Mouse (Mus musculus): ENCODE measurements at regions not wholly inside any gene's neighbourhood (a gene's known extent, or its start where the extent isn't known, plus 50 kb on each side); places are given as distances from the start of the nearest gene placed in this dataset.

DNA sequence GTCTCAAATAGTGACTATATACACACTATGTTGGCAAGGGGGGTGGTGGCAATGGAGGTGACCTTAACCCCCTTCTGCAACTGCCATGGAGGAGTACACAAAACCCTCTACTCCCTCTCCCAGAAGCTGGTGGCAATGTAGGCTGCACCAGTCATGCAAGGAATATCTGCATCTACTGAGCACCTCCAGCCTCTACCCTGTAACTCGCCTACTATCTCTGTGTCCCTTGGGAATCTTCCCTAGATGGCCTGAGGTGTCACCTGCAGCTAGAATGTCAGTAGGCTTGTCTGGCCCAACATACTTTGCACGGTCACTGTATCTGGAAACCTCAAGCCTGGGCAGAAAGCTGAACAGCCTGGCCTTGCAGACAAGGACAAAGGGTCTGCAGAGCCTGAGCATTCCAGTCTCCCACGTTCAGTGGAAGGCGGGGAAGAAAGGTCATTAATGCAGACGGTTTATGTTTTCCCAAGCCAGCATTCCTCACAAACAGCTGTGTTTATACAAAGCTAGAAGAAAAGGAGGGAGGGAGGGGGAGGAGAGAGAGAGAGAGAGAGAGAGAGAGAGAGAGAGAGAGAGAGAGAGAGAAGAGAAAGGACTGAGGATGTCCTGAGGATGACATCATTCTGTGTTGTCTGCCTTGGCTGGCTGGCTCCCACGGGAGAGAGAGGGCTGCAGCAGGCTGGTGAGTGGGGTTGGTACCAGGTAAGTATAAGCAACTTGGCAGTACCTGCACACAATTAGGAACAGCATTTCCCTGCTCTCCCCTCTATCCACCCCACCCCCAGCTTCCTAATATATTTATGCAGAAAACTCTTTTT is 380.3 kb downstream of the Tns1 start:
- no peak for ATAC-seq (replicated peaks; ENCODE audit: low FRiP score, poor library complexity, severe bottlenecking)

DNA sequence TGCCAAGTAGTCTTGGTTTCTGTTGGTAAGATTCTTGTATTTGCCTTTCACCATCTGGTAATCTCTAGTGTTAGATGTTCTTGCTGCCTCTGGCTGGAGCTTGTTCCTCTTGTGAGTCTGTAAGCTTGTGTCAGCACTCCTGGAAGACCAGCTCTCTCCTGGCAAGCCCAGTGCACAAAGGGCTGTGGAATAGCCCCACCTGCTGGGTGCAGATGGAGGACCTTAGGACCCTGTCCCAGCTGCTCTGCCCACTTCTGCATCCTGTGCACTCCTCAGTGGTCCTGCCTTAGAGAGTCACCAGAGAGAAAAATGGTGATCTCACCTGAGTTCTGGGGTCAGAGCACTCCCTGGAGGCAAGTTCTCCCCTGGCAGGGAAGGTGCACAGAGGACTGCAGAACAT is 387.2 kb downstream of the Tns1 start:
- no peak for ATAC-seq (replicated peaks; ENCODE audit: low FRiP score, poor library complexity, severe bottlenecking)

DNA sequence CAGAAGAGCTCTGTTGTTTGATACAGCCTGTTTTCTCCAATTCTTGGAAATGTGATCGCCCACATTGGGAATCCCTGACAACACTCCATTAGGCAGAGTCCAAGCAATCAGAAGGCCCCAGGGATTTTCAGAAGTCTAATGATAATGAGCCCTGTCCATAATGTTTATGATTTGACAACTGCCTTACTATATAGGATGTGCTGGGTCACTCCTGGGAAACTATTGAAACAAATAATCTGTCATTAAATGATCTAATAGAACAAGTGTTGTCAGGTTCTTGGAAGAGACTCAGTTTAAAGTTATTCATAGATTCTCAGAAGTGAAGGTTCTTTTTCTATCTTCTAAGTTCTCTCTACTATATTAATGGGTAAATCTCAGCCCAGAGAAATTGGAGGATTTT is 395.9 kb downstream of the Tns1 start:
- ATAC-seq (replicated peaks; ENCODE audit: low FRiP score, poor library complexity, severe bottlenecking), result no peak

DNA sequence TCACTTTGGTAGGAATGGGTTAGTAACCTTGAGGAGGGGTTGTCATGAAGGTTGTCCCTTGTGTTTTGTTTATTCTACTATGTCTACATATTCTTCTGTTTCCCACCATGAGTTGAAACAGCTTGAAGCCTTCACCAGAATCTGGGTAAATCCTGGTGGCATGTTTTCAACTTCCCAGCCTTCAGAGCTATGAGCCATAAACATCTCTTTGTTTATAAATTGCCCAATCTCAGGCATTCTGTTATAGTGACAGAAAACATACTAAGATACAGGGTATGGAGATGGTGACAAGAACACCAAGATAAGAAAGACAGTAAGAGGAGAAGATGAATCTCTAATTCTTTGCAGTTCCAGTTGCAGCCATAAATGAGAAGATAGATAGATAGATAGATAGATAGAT is 396.5 kb downstream of the Tns1 start:
- no peak for ATAC-seq (replicated peaks; ENCODE audit: low FRiP score, poor library complexity, severe bottlenecking)

DNA sequence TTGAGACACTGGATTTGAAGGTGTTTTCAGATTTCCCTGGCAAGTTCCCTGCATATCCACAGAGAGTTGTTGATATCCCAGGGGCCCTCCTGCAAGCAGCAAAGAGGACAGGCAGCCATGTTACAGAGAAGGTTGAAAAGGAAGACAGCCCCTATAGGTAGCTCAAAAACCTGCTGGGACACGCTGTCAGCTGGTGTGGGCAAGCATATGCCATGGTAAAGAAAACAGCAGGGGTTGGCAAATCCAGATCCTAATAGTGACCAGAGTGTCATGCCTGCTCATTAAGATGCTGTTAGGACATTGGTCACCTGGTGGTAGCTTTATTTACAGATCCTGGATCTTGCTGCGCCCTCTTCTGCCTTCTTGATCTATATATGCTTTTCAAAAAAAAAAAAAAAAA is 397.6 kb downstream of the Tns1 start:
- no peak for ATAC-seq (replicated peaks; ENCODE audit: low FRiP score, poor library complexity, severe bottlenecking)

DNA sequence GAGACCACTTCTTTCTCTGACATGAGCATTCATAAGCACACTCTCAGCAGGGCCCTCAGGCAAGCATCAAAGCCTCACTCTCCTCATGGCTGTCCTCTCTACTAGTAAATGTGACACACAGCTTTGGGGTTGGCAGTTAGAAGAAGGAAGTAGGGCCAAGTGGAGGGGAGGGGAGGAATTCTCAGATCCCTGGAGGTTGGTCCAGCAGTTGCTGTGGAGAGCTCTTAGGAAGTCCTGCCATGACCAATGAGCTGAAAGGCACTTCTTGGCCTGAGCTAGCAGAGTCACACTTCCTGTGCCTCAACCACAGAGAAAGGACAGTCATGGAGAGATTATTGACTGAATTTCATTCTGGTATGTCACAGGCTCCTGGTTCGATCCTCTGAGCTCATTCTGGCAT is 398.8 kb downstream of the Tns1 start:
- ATAC-seq (replicated peaks; ENCODE audit: low FRiP score, poor library complexity, severe bottlenecking), result no peak

DNA sequence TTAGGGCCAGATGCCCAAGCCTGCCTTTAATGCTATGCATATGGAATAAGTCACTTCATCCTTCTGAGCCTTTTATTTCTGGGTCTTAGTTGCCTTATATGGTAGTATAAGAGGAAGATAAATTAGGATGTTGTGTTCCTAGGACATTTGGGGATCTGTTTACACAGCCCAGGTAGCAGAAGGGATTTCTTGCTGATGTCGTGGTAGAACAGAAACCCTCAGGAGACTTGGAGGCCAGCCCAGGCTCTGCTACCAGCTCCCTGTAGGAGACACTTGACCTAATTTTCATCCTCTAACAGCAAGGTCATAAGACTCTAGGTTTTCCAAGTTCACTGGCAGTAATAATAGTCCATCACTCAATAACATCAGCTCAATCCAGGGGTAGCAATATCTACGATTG is 399.7 kb downstream of the Tns1 start:
- no peak for ATAC-seq (replicated peaks; ENCODE audit: low FRiP score, poor library complexity, severe bottlenecking)

DNA sequence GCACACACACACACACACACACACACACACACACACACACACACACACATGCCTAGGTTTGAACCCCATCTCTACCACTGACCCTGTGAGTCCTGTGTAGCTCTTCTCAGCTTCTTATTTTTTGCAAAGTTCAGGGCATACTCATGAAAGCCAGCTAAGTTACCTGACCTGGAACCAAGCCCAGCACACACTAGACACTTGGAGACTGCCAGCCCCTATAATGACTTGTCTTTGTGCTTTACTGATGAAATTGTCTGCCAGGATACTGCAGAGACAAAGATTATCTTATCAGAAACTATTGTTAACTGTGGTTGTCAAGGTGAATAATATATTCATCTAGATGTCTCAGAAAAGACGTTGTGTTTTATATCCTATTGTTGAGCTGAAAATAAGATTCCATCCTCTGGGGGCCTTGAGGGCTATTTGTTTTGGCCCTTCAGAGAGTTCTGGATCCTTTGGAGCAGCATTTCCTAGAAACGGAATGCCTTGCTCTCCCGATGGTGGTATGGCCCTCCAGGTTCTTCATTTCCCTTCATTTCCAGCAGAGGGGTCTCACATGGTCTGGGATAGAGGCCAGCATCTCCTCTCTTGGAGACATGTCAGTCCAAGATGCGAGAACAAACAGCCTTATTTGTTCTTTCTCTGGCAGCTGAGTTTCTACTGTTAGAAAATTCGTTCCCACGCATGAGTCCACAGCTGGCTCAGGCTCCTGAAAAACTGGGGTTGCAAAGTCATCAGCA is 402.6 kb downstream of the Tns1 start:
- no peak for ATAC-seq (replicated peaks; ENCODE audit: low FRiP score, poor library complexity, severe bottlenecking)

DNA sequence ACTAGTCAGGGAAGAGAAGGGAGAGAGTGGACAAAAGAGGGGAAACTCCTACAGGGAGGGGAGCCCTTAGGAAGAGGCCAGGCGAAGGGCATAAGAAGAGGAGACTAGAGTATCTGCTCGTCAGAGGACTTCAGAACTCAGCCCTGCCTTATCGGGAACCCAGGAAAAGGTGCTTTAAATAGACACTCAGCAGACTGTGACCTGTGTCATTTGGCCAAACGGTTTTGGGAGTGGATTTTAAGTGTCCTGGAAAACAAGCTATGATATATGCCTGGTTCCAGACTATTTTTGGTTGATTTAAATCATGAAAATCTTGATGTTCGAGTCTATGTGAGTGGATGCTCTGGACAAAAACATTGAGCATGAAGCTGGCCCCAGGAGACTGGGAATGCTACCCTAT is 405.8 kb downstream of the Tns1 start:
- no peak for ATAC-seq (replicated peaks; ENCODE audit: low FRiP score, poor library complexity, severe bottlenecking)

DNA sequence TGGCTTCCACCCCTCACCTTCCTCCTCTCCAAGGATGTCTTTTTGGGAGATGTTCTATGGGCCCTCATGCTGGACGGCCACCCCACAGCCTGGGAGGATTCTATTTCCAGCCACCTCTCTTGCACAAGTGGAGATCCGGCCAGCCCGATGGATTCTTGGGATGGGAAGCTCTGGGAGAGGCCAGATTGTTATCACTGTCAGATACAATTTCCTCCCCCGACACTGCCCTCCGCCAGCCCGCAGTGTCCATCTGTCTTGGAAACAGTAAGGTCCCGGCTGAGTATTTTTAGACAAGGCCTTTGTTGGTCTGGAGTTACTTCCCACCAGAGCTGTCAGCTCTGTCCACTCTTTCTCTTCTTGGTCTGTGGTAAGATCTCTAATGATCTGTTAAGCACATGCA is 406.8 kb downstream of the Tns1 start:
- ATAC-seq (replicated peaks; ENCODE audit: low FRiP score, poor library complexity, severe bottlenecking), result no peak

DNA sequence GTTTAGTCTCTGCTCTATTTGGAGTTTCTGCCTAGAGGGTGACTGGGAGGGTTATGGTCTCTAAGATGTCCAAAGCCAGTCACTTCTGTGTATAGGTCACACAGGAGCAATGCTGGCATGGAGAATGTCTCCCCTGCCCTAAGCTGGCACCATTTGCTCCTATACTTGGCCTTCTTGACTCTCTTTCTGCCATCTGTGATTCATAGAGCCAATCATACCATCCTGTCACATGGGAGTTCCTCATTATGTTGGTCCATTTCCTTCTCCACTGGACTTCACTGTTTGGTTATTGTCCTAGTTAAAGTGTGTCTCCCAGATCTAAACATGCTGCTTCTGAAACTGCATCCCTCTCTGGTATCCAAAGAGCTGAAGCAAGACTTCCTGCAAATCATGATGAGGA is 407.3 kb downstream of the Tns1 start:
- ATAC-seq (replicated peaks; ENCODE audit: low FRiP score, poor library complexity, severe bottlenecking), result no peak

DNA sequence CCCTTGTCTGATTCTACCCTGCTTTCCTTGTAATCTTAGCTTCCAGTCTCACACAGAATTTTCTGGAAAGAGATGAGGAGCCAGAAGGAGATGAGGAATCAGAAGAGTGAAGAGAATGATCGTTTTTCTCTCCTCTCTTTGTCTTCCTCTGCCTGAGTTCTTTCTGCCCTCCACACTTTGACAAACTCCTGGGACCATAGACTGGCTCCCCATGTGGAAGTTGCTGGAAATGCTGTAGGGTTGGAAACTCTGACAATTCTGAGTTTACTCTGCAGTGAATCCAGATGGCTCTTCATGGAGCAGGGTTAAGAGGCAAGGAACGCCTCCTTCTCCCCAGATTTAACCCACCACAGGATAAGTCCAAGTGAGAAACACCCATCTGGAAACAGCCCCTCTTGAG is 408.7 kb downstream of the Tns1 start:
- no peak for ATAC-seq (replicated peaks; ENCODE audit: low FRiP score, poor library complexity, severe bottlenecking)

DNA sequence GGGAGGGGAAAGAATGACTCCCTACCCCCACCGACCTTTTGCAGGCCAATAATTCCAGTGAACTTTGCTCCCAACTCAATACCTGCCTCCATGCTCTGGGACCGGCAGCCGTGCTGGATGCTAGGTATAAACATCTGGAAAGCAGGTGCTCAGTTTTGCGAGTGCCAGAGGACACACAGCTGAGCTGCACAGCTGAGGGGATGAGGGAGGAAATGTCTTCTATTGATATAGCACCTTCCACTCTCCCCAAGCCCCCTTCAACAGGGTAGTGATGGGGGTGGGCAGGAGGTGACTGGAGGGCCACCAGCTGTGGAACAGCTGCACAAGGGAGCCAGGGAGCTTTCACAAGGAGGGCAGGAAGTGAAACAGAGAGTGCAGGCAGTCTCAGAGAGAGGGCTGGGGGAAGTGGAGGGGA is 421.8 kb downstream of the Tns1 start:
- ATAC-seq (replicated peaks; ENCODE audit: low FRiP score, poor library complexity, severe bottlenecking), result no peak

DNA sequence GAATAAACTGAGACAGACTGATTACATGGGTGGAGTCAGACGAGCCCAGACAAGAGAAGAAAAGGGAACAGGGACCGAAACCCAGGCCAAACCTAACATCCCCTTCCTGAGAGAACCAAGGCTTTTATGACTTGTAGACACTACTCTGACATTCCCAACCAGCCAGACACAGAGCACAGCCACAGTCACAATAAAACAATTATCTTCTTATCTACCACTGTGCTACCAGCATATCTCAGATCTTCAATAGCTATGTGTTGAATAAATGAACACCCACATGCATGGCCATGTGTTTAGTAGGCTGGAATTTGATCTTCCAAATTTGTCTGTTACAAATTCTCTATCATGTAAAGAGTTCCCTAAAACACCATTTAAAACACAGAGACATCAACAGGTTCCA is 430.7 kb downstream of the Tns1 start:
- no peak for ATAC-seq (replicated peaks; ENCODE audit: low FRiP score, poor library complexity, severe bottlenecking)

DNA sequence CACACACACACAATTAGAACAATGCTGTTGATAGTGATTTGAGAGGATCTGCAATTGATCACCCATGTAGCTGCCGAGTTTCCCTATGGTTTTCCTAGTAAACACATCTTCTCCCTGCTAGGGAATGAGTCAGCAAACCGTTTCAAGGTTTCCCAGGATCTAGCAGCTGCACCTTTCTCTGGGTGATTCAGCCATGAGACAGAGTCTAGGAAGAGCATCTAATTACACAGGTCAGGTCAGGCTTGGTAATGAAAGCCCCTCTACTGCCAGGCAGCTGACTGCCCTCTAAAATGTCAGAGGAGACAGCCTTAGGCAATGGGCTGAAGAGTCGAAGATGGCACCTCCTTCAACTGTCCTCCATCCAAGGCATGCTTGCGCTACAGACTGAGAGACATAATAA is 438.5 kb downstream of the Tns1 start:
- no peak for ATAC-seq (replicated peaks; ENCODE audit: low FRiP score, poor library complexity, severe bottlenecking)

DNA sequence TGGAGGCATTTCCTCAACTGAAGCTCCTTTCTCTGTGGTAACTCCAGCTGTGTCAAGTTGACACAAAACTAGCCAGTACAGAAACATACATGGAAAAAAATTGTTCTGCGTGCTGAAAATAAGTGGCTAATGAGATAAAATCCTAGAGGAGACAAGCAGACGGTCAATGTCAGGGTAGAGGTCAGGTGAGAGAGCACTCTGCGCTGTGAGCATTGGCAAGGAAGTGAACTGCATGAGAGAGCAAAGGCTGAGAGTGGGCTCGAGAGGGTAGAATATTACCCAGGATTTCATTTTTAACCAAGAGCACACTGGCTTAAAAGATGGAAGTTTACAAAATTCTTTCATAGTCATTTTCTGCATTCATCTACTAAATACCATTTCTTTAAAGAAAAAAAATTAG is 439.2 kb downstream of the Tns1 start:
- ATAC-seq (replicated peaks; ENCODE audit: low FRiP score, poor library complexity, severe bottlenecking), result no peak

DNA sequence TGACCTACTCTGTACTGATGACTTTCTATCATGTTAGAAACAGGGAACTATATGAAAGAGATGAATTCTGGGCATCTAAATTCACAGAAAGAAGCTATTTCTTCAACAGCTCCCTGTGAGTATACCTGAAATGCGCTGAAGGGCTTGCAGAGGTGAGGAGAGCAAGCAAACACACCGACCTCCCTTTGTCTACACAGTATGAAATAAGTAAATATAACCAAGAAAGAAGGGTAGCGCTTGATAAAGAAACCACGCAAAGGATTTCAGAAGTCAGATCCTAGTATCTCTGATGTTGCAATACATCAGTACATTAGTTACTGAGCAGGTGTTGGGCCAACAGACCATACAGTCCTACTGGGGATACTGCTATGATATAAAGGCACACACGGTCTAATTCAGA is 440.1 kb downstream of the Tns1 start:
- ATAC-seq (replicated peaks; ENCODE audit: low FRiP score, poor library complexity, severe bottlenecking), result no peak

DNA sequence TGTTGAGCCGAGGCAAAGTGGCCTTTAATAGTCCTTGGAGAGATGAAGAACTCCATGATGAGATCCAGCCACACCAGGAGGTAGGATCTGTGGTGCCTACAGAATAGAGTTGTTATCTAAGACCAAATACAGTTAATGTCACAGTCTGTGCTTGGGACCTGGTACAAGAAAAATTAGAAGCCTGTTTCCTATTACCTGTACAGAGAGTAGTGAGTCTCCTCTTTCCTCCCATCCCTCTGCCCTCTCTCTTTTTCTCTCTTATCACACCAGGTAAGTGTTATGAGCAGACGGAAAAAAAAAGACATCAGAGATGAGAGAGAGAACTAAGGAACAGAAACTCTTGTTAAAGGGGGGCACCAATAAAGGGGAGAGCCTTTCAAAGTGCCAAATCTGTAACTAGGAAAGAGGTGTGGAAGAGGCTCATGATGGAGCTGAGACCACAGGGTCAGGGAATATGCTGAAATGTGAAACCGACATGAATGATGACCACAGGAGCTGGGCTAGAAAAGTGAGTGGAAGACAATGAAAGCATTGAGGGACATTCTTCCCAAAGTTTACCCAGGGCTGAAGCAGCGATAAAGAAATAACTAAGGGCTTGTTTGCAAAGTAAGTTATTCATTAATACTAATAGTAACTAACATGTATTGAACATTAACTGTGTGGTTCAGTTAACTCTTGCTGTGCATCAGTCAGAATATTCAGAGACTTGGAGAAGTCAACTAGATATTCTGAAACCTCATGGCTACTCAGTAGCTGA is 440.9 kb downstream of the Tns1 start:
- ATAC-seq (replicated peaks; ENCODE audit: low FRiP score, poor library complexity, severe bottlenecking), result no peak

DNA sequence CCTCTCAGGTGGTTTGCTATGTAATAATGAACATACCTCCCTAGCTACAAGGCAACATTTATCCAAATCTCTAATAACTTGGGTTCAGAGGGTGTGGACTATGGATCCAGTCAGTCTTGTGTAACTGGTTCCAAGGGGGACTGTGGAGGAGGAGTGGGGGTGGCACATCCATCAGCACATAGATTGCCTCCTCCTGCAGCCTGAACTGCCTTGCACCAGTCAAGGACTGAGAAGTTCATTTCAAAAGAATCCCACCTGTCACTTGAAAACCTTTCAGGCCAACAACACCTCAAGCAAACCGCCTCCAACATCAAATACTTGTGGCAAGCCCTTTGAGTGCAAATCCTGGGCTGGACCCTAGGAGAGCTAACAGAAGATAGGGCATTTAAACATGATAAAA is 442.6 kb downstream of the Tns1 start:
- ATAC-seq (replicated peaks; ENCODE audit: low FRiP score, poor library complexity, severe bottlenecking), result no peak

DNA sequence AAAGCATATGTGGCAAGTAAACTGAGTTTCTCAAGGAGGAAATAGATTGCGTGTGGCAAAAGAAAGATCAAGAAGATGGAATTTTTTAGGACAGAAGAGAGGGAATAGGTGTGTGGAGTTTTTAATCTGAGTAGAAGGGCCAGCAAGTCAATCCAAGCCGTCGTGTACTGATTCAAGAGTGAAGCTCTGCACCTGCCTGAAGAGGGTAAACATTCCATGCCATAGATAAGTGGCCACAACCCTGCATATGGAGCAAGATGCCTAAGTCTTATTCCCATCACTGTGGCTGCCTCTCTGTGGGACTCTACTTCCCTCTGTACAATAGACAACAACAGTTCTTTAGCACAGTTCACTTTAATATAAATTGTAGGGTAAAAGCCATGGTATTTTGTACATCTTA is 443.4 kb downstream of the Tns1 start:
- ATAC-seq (replicated peaks; ENCODE audit: low FRiP score, poor library complexity, severe bottlenecking), result no peak

DNA sequence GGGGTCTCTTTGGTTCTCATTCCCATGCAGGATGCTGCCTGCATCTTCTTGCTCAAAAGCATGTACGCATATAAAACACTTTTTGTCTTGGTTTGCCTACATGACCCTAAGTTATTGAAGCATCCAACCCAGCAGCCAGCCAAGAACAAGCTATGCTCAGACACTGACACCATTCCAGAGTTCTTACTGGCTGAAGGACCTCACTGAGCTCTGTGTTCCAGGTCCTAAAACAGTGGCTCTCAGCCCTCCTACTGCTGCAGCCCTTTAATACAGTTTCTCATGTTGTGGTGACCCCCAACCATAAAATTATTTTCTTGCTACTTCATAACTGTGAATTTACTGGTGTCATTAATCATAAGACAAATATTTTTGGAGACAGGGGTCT is 450.4 kb downstream of the Tns1 start:
- no peak for ATAC-seq (replicated peaks; ENCODE audit: low FRiP score, poor library complexity, severe bottlenecking)

Data from erythroblast, adult 5-6 weeks (primary cell).